Mouse (Mus musculus) frontal cortex, postnatal 14 days (tissue): Measurements from ENCODE around the gene Vmn1r43.
"Not testable (repeated sequence)": the region's sequence is repeated elsewhere in the genome, so short reads cannot be mapped to it uniquely, and the experiment has no call there.

ENCODE experiments used
- DNase-seq, 2 experiments: peaks; one replicate each; pipeline ENCODE4 v3.0.0; 2022; ENCODE audit warnings: low spot score in 2 of 2

Gene Vmn1r43

GRCm38 (mm10) chr6:89876313-89876712 lies at the start of gene Vmn1r43, which contains the start of gene Vmn1r42:
Gene Vmn1r43, minus strand, starts transcription at chr6:89876413.
Gene Vmn1r42, minus strand, starts transcription at chr6:89876413.
- DNase-seq = not testable (repeated sequence)

GRCm38 (mm10) chr6:89883812-89884211 lies 7.6 kb upstream of the Vmn1r43 start:
- DNase-seq = no peak

- DNase-seq = no peak
Observed at GRCm38 (mm10) chr6:89883360-89883759, 7.1 kb upstream of the Vmn1r43 start, which contains the start of gene Vmn1r44. Gene Vmn1r44, plus strand, starts transcription at chr6:89883660.

GRCm38 (mm10) chr6:89880867-89881266 lies 4.7 kb upstream of the Vmn1r43 start:
- no peak for DNase-seq

- DNase-seq = no peak
Observed at GRCm38 (mm10) chr6:89876963-89877362, 750 bp upstream of the Vmn1r43 start.

GRCm38 (mm10) chr6:89867976-89868375 lies 8.2 kb downstream of the Vmn1r43 start:
- DNase-seq = no peak

- DNase-seq = no peak
Observed at GRCm38 (mm10) chr6:89867276-89867675, 8.9 kb downstream of the Vmn1r43 start.

GRCm38 (mm10) chr6:89863792-89864191 lies 12.4 kb downstream of the Vmn1r43 start:
- DNase-seq = no peak

GRCm38 (mm10) chr6:89859839-89860238 lies 16.4 kb downstream of the Vmn1r43 start:
- no peak for DNase-seq

GRCm38 (mm10) chr6:89857552-89857951 lies 18.7 kb downstream of the Vmn1r43 start:
- no peak for DNase-seq
